Mouse (Mus musculus) adrenal gland, adult 18-20 months (tissue): ENCODE measurements around the gene Anapc16. TPM values are rescaled to one million over a fixed set of nuclear protein-coding genes. Genes with fewer than 3 reads are reported as not detected.

Experiments
- DNase-seq, 2 experiments: peaks; one replicate each; pipeline ENCODE4 v3.0.0; 2021 to 2022; ENCODE audit warnings: low spot score in 2 of 2
- total RNA-seq, 2 experiments: library from RNA; stranded (reverse); gene quantifications; 1 replicate in 1 of 2; 2 replicates in 1 of 2; pipeline ENCODE4 v1.2.3; 2021

The Anapc16 gene
- total RNA-seq, 2 experiments from 2014 or later, result 54.7 to 85.8 TPM

DNA sequence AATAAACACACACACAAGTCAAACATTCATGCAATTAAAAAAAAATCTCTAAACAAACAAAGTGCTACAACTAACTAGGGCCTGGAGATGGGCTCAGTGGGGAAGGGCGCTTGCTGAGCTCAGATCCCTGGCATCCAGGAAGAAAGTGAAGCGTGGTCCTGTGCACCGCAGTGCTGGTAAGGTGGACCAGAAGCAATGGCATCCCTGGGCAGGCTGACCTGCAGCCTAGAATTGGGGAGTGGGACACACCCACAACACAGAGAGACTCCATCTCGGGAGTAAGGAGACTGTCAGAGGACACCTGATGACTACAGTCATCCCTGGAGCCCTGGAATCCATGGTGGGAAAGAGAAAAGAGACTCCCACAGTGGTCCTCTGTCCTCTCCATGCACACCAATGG lies 29.5 kb downstream of the Anapc16 start:
- DNase-seq, result no peak

GRCm38 (mm10) chr10:59972999-59973398 lies 29.9 kb downstream of the Anapc16 start:
- no peak for DNase-seq

- no peak for DNase-seq
Measured at GRCm38 (mm10) chr10:59972534-59972933, 30.4 kb downstream of the Anapc16 start.

DNA sequence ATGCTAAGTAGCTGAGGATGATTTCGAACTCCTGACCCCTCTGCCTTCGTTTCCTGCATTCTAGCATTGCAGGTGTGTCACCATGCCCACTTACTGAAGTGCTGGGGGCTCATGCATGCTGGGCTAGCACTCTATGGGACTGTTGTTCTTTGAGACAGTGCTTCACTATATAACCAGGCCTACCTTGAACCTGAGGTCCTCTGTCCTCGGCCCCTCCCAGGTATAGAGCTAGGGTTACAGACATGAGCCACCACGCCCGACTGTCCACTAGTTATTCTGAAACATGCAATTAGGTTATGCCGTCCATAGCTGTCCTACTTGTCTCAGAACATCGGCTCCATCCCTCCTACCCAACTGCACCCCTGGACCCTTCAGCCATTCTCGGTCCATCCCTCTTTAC lies 31.1 kb downstream of the Anapc16 start:
- DNase-seq, result no peak

DNA sequence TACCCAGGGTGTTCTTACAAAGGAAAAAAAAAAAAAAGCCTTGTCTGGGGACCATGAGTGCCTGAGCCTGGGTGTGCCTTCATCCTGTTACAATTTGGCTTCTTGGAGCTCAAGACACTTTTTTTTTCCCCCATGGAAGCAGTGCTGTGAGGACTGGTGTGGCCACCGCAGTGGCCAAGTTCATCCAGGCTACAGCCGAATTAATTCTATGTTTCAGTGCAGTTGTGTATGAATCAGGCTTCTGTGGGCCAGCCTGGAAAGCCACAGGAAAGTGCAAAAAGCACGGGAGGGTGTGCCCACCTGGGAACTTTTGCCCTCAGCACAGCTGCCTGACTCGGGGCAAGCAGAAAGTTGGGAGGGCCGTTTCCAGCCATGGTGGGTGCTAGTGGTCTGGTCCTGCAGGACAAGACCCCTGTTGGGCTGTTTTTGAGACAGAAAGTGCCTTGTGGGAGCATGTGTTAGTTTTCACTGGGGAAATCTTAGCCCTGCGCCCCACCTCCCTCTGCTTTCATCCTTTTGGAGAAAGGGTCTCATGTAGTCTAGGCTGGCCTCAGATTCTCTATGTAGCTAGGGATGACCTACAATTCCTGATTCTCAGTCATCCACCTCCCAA lies 32.4 kb downstream of the Anapc16 start:
- no peak for DNase-seq

- DNase-seq, result peak; percentile 63 to 67
Measured at GRCm38 (mm10) chr10:59969821-59970449, 33.0 kb downstream of the Anapc16 start.

GRCm38 (mm10) chr10:59967309-59967942 lies 35.5 kb downstream of the Anapc16 start:
- DNase-seq, result peak in 1 of 2 experiments; percentile 63

DNA sequence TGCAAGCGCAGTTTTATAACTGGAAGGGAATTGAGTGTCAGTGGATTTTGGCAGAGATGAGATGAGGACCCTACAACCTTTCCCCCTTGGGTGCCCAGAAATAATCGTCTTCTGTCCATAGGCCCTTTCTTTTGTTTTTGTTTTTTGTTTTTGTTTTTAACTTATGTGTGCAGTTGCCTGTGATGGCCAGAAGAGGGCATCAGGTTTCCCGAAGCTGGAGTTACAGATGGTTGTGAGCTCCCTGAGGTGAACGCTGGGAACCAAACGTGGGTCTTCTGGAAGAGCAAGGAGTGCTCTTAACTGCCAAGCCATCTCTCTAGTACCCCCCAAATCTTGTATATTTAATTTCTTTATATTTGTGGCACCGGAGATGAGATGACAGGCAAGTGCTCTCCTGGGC lies 36.2 kb downstream of the Anapc16 start:
- DNase-seq, result no peak

- DNase-seq, result no peak
Measured at GRCm38 (mm10) chr10:59965788-59966187, 37.1 kb downstream of the Anapc16 start.

- DNase-seq, result no peak
Measured at GRCm38 (mm10) chr10:59965362-59965695, 37.6 kb downstream of the Anapc16 start.

DNA sequence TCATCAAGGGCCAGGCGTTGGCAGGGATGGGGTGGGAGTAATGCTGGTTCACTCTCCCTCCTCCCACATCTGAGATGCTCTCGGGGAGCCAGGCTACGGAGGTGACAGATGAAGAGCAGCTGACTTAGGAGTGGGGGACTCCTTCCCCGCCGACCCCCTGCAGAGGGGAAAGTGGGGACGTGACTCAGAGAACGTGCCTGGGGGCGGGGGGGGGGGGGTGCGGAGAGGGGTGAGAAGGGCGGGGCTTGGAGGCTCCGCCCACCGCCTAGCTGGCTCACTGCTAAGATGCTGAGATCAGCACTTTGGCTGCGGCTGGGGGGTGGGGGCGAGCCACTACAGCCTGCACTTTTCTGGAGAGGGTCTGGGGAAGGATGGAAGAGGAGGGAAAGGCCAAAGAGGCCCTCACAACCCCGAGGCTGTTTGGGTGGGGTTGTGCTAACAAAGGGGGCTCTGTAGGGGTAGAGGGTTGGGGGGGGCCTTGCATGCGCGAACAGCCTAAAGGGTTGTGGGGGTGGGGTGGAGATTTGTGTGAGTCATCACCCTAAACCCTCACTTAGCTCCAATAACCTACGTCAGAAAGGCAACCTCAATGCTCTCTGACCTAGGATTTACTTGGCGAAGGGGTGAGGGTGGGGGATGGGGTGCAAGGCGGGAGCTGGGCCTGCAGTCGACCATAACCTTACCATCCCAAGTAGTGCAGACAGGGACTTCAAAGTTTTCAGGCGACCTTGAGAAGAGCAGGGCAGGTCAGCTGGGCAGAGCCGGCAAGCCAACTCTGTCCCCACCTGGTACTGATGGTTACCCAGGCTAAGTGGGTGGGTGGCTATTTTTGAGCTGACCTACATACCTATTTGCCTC lies 38.2 kb downstream of the Anapc16 start:
- DNase-seq, result no peak

DNA sequence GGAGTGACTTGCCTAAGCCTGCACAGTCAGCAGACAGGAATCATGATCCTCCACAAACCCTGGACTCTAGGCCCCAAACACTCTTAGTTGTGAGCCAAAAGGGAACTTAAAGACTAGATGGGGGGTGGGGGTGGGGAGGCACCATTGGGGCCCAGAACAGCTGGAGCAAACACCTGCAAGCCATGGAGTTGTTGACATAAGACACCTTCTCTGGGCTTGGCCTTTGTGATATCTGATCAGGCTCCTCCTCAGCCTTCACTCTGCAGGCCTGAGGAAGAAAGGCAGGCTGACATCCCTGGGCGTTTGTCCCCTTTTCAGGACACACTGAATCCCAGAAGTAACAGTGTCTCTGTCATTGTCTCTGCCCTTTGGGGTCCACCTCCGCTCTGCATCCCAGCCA lies 39.3 kb downstream of the Anapc16 start:
- DNase-seq, result no peak

DNA sequence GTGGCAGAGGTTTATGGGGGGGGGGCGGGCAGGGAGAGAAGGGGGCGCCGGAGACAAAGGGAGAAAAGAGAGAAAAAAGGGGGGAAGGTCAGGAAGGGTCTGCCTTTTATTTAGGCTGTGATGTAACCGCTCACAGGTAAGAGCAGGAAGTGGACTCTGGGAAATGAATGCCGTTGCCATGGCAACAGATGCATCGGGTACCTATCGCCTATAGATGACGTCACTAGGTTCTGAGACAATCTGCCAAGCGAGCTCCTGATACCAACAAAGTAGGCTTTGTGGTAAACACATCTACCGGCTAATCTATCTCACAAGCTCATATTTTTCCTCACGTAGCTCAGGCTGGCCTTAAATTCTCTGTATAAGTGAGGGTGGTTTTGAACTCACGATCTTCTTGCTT lies 43.4 kb downstream of the Anapc16 start:
- DNase-seq, result no peak

DNA sequence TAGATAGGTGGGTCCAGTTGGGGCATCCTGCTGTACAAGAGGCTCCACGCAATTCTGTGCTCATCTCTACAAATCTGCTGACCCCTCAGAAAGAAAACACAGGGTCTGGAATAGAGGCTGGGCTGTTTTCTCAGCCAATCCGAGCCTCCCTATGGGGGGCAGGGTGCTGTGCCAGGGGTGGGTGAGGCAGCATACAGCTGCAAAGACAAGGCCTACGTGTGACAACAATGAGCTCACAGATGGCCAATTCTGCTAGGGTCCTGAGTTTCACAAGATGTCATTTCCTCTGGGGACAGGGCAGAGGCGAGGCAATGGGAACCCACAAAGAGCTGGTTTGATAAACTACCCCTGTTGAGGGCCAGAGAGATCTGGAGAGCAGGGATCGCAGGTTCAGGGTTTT lies 44.5 kb downstream of the Anapc16 start:
- no peak for DNase-seq

DNA sequence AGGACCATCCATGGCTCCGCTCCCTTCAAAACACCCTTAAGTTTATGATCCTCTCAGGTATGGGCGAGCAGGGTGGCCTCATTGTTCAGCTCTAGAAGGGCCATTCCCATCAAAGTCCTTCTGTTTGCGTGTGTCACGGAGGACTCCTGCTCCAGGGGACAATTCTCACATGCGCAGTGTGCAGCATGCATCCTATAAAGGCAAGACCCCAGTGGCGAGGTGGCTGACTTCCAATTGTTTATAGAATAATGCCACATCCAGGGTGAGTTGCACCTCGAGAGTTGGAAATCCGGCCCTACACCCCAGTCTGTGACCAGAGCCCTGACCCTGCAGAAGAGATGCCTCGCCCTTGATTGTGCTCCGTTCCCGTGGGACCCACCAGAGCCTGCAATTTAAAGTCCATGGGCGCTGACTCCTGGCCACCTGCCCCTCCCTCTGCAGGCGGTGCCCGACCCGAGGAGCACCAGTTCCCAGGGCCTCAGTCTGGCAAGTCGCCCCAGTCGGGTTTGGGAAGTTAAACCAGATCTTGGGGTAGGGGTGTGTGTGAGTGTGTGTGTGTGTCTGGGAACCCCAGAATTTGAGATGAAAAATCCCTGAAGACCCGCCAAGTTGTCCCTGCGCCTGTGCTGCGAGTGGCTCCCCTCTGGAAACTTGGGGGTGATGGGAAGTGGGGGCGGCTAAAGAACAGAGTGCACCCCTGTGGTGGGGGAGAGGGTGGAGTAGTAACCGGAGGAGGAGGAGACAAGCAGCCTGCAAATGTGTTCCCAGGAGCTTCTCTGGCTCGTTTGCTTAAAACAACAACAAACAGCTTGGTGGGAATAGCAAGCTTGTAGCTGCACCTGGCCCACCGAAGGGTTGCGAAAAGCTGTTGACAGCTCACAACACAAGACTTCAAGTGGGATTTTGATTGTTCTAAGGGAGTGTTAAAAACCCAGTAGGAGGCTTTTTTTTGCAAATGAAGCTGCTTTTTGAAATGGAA lies 45.5 kb downstream of the Anapc16 start:
- no peak for DNase-seq

- DNase-seq, result no peak
Measured at GRCm38 (mm10) chr10:59956681-59957080, 46.3 kb downstream of the Anapc16 start.

DNA sequence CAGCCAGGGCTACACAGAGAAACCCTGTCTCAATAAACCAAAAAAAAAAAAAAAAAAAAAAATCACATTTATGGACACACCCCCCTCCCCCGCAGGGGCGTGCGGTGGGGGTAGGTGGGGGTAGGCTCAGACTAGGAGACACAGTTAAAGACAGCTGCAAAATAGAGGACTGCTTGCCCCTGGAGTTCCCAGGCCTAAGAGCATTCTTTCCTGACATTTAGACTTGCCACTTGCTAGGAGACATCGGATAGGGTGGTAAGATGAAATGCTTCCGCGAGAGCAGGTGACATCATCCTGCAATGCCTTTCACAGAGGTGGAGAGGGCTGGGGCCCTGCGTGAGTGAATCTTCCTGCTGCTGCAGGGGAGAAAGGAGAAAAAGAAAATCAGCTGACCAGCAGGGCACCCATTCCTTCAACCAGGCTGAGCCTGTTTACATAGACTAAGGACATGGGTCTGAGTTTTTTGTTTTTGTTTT lies 49.3 kb downstream of the Anapc16 start:
- DNase-seq, result no peak

GRCm38 (mm10) chr10:59952781-59953563 lies 50.0 kb downstream of the Anapc16 start:
- no peak for DNase-seq

GRCm38 (mm10) chr10:59952152-59952780 lies 50.7 kb downstream of the Anapc16 start:
- DNase-seq, result no peak
